Mouse (Mus musculus) midbrain, embryonic 11.5 days (tissue): ENCODE measurements around the gene Vps25. TPM values are rescaled to one million over a fixed set of nuclear protein-coding genes. Genes with fewer than 3 reads are reported as not detected.

Experiments used
- ATAC-seq: fragments of 200-750 bp; cut with Nextera tagmentation; 2 replicates; pipeline ENCODE4 v1.8.0; 2017; ENCODE audit warnings: moderate TSS enrichment, moderate library complexity; ENCODE audit not compliant: low FRiP score
- DNase-seq: peaks from one replicate; pipeline ENCODE4 v3.0.0; 2015; ENCODE audit warnings: low spot score; ENCODE audit errors: missing footprints
- H3K27ac ChIP-seq: fragments of 300-500 bp; sonication (generic); 2 replicates; pipeline ENCODE4 v1.5.1; 2014; ENCODE audit warnings: low read depth, low read length
- H3K27me3 ChIP-seq: fragments of 300-500 bp; sonication (generic); 2 replicates; pipeline ENCODE4 v1.6.1; 2014; ENCODE audit warnings: mild to moderate bottlenecking, low read length, moderate library complexity, mixed read lengths; ENCODE audit not compliant: control insufficient read depth, insufficient read depth
- H3K36me3 ChIP-seq: fragments of 300-500 bp; sonication (generic); 2 replicates; pipeline ENCODE4 v1.6.1; 2014; ENCODE audit warnings: mild to moderate bottlenecking, low read length, moderate library complexity, mixed read lengths; ENCODE audit not compliant: control insufficient read depth, insufficient read depth
- H3K4me1 ChIP-seq: fragments of 300-500 bp; sonication (generic); 2 replicates; pipeline ENCODE4 v1.6.1; 2014; ENCODE audit warnings: low read length; ENCODE audit not compliant: control insufficient read depth, insufficient read depth
- H3K4me2 ChIP-seq: fragments of 300-500 bp; sonication (generic); 2 replicates; pipeline ENCODE4 v1.6.1; 2014; ENCODE audit warnings: mild to moderate bottlenecking, moderate library complexity
- H3K4me3 ChIP-seq: fragments of 300-500 bp; sonication (generic); 2 replicates; pipeline ENCODE4 v1.5.1; 2014; ENCODE audit warnings: low read depth, low read length
- H3K9ac ChIP-seq: fragments of 300-500 bp; sonication (generic); 2 replicates; pipeline ENCODE4 v1.6.1; 2014; ENCODE audit warnings: low read length
- H3K9me3 ChIP-seq: fragments of 300-500 bp; sonication (generic); 2 replicates; pipeline ENCODE4 v1.6.1; 2016; ENCODE audit warnings: low read length; ENCODE audit not compliant: control insufficient read depth
- WGBS: fragments of 180-500 bp; shearing (Covaris S2); extraction: QIAGEN DNeasy Blood & Tissue Kit; methylation state at CpG from one replicate; pipeline ENCODE4 v1.1.7; 2014; 5-methylcytosine and 5-hydroxymethylcytosine counted together
- polyA plus RNA-seq: library from polyadenylated mRNA; unstranded; fragments of >200 nt; fragmentation: Nextera tagmentation; extraction: Ambion mirVana; gene quantifications from 2 replicates; pipeline ENCODE4 v1.2.1, GENCODE M21; 2014

The Vps25 gene
- polyA plus RNA-seq, 1 experiment from 2014 or later: 130 TPM

DNA sequence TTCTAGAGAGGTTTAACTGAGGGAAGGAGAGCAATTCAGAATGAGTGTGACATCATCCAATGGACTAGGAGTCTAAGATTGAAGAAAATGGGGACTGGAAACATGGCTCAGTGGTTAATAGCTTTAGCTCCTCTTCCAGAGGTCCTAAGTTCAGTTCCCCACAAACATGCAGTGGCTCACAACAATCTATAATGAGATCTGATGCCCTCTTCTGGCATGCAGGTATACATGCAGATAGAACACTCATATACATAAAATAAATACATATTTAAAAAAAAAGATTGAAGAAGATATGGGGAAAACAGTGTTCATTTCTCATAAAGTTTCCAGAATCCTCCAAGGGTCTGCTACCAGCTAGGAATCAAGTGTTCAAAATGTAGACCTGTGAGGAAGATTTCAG lies 18.1 kb upstream of the Vps25 start:
- no peak overlapping the region for H3K9ac ChIP-seq
- H3K4me1 ChIP-seq: peaks cover 13% of the 10 kb centered on the region
- no peaks in the 10 kb centered on the region for H3K36me3 ChIP-seq
- no peak overlapping the region for H3K4me2 ChIP-seq
- DNase-seq: no peak
- no peaks in the 10 kb centered on the region for H3K9me3 ChIP-seq
- H3K27ac ChIP-seq: no peak overlapping the region
- H3K4me3 ChIP-seq: no peak overlapping the region
- H3K27me3 ChIP-seq: no peaks in the 10 kb centered on the region
- no peak for ATAC-seq

DNA sequence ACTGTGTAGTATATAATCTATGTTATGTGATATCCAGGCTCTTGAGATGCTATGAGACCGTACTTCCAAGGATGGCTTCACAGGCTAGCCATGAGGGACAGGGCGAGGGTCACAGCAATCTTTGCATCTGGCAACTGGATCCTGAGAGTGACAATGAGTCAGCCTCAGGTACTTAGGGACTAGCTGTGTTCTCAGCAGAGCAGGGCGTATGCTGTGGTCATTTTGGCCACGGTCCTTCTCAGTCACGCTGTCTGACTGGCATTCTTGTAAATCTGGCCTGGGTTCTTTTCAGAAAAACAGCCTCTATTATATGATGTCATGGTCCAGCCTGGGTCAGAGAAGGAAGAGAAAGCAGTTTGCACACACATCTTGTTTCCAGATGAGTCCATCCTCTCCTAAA lies 16.7 kb upstream of the Vps25 start:
- Histone ChIP-seq H3K9me3 (no peaks in the 10 kb centered on the region), H3K27ac (no peak overlapping the region), H3K27me3 (no peaks in the 10 kb centered on the region), H3K36me3 (no peaks in the 10 kb centered on the region), H3K9ac (no peak overlapping the region), H3K4me2 (no peak overlapping the region), H3K4me1 (no peaks in the 10 kb centered on the region; the same call in 1 of the 2 replicates), H3K4me3 (no peak overlapping the region)
- ATAC-seq (no peak), DNase-seq (no peak)
- 98% methylated on average over 5 of the region's 5 CpGs for WGBS

DNA sequence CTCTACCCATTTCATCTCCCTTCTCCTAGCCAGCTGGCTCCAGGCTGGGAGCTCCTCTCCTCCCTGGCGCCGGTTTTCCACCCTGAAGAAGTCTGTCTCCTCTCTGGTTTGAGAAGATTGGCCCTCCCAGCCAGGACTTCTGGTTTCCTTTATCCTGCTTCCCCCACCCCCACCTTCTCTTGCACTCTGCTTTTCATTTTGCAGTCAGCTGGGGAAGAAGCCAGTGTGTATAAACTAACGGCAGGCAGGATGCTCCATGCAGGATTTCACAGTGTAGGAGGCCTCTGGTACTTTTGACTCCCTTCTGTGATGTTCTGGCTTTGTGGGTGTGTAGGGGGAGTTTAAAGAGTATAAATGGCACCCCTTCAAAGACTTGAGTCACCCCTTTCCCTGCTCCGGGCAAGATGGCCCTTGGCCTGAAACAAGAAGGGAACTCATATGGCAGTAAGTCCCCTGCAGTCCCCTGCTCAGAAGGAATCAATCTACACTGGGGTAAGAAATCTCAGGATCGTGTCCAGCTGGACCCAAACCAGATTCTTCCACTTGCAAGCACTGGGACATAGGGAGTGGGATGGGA lies 15.3 kb upstream of the Vps25 start:
- Histone ChIP-seq H3K4me3 (no peak overlapping the region), H3K4me1 (no peaks in the 10 kb centered on the region), H3K27me3 (no peaks in the 10 kb centered on the region), H3K27ac (no peak overlapping the region), H3K9me3 (no peaks in the 10 kb centered on the region), H3K36me3 (no peaks in the 10 kb centered on the region), H3K9ac (no peak overlapping the region), H3K4me2 (no peak overlapping the region)
- ATAC-seq (no peak), DNase-seq (no peak)
- WGBS: 60% methylated on average over 5 of the region's 5 CpGs

DNA sequence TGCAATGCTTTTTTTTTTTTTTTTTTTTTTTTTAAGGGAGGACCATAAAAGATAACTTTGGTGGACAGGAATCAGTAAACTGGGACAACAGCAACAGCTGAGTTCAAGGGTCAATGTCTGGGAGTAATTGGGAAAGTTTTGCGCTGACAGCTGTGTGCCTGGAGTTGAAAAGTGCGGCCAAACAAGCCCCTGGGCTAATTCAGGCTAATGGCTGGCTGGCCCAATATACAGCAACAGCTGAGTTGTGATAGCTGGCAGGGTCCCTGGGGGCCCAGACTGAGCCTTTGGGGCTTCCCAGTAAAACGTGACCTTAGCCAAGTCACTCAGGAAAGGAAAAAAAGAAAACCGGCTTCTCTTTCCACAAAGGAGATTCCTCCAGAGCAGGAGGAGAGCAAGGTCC lies 8.4 kb upstream of the Vps25 start:
- peaks cover 16% of the 10 kb centered on the region for H3K4me1 ChIP-seq
- WGBS: 39% methylated on average over 4 of the region's 4 CpGs
- no peak for ATAC-seq
- DNase-seq: no peak
- H3K27me3 ChIP-seq: peaks cover 11% of the 10 kb centered on the region
- H3K27ac ChIP-seq: no peak overlapping the region
- H3K4me3 ChIP-seq: no peak overlapping the region
- H3K36me3 ChIP-seq: no peaks in the 10 kb centered on the region
- no peak overlapping the region for H3K4me2 ChIP-seq
- no peaks in the 10 kb centered on the region for H3K9me3 ChIP-seq
- H3K9ac ChIP-seq: no peak overlapping the region

DNA sequence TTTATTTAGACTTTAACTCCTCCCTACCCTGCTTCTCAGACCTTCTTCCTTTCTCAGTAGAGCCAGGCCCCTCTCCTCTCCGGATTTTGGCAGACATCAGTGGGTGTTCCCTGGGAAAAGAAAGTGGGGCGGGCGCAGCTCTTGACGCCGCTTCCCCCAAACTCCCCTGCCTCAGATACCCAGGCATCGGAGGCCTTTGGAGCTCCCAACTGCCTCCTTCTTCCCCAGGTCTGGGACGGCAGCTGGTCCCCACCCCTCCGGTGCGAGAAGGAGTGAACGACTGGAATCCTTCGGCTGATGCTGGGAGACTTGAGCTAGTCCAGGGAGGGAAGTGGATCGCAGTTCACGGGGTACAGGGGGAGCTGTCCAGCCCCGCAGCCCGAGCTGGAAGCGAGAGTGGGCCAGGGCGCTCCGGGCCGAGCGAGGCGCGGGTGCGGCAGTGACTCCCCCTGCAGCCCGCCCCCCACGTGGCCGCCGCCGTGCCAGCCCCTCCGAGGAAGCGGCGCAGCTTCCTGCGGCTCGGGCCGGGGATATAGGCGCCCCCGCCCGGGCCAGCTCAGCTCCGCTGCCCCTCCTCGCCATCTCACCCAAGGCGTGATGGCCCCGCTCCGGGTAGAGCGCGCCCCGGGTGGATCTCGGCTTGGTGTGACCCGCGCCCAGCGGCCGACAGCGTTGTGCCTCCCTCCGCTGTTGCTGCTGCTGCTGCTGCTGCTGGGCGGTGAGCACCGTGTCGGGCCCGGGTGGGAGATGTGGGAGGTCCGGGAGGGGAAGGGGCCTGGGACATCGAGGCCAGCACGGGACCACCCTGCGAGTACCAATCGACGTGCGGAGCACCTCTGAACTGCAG lies 7.4 kb upstream of the Vps25 start, which contains the start of gene Ramp2:
Gene Ramp2 (plus strand): TSS at position 174 of the 847 bp plus-strand sequence.
- Histone ChIP-seq H3K4me3 (peak within 1 kb of the TSS; percentile 57), H3K4me1 (peaks cover 16% of the 10 kb centered on the region), H3K36me3 (no peaks in the 10 kb centered on the region), H3K4me2 (peak within 1 kb of the TSS; percentile 97), H3K9ac (peak within 1 kb of the TSS; percentile 80), H3K27me3 (peaks cover 11% of the 10 kb centered on the region), H3K9me3 (no peaks in the 10 kb centered on the region), H3K27ac (no peak within 1 kb of the TSS)
- under 1% methylated on average over 51 of the region's 63 CpGs for WGBS
- ATAC-seq (peak; percentile 82), DNase-seq (peak; percentile 96)

DNA sequence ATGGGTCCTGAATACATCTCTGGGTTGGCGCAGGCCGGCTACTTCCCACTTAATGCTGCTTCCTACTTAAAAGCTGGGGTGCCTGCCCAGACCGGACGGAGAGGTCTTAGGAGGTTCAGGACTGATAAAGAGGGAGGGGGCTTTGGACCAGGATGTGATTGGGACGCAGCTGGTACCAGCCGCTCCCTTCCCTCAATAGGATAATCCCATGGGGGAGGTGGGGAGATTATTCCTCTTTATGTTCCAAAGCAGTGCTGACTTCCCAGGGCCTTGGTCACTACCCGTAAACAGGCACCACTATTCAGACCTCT lies 6.8 kb upstream of the Vps25 start:
- no peaks in the 10 kb centered on the region for H3K36me3 ChIP-seq
- H3K27ac ChIP-seq: no peak overlapping the region
- 2% methylated on average over 7 of the region's 7 CpGs for WGBS
- ATAC-seq: no peak; the same call in none of the 2 replicates
- peak overlapping the region; percentile 57 for H3K4me3 ChIP-seq
- peaks cover 16% of the 10 kb centered on the region for H3K4me1 ChIP-seq
- no peaks in the 10 kb centered on the region for H3K9me3 ChIP-seq
- DNase-seq: no peak
- peaks cover 11% of the 10 kb centered on the region for H3K27me3 ChIP-seq
- peak overlapping the region; percentile 97 for H3K4me2 ChIP-seq
- H3K9ac ChIP-seq: peak overlapping the region; percentile 80

DNA sequence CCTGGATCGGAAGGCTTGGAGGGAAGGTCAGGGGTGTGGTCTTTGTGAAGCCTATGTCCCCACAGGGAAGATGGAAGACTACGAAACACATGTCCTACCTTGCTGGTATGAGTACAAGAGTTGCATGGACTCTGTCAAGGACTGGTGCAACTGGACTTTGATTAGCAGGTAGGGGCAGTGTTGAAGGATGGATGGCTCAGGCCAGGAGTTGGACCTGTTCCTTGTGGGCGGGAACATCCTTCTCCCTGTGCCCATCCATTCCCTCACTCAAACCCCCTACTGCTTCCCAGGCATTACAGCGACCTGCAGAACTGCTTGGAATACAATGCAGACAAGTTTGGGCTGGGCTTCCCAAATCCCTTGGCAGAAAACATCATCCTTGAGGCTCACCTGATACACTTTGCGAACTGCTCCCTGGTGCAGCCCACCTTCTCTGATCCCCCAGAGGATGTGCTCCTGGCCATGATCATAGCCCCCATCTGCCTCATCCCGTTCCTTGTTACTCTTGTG lies 5.9 kb upstream of the Vps25 start:
- Histone ChIP-seq H3K9ac (no peak overlapping the region), H3K27ac (no peak overlapping the region), H3K9me3 (no peaks in the 10 kb centered on the region), H3K36me3 (no peaks in the 10 kb centered on the region), H3K4me2 (no peak overlapping the region; the same call in 1 of the 2 replicates), H3K4me3 (no peak overlapping the region), H3K4me1 (peaks cover 17% of the 10 kb centered on the region), H3K27me3 (peaks cover 11% of the 10 kb centered on the region)
- peak; percentile 82 for DNase-seq
- WGBS: 90% methylated on average over 6 of the region's 6 CpGs
- no peak for ATAC-seq

DNA sequence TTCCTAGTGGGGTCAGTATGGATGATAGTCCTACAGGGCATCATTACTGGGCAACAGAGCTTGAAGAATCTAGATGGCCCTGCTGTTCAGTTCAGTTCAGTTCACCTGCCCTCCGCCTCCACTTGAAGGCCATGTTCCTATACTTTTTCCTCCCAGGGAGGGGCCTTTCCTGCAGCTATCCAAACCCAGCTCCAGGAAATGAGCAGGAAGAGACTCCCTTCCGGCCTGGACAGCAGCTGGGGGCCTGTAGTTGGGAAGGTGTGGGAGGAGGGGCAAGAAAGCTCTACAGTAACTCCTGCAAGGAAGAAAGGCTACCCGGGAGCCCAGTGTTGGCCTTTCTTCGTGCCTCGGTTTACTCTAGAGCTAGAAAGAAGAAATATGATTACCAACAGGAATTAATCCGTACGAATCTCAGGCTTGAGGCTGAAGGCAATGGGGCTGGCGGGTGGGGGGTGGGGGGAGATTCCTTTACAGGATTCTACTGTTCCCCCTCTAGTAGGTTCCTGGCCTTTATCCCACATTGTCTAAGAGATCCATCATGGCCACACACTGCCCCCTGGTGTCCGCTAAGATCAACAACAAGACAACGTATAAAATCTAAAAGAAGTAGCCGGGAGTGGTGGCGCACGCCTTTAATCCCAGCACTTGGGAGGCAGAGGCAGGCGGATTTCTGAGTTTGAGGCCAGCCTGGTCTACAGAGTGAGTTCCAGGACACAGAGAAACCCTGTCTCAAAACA lies 5.1 kb upstream of the Vps25 start:
- Histone ChIP-seq H3K27ac (no peak overlapping the region), H3K9ac (no peak overlapping the region), H3K9me3 (no peaks in the 10 kb centered on the region), H3K4me2 (no peak overlapping the region), H3K4me3 (no peak overlapping the region), H3K27me3 (peaks cover 11% of the 10 kb centered on the region), H3K36me3 (no peaks in the 10 kb centered on the region), H3K4me1 (peaks cover 22% of the 10 kb centered on the region)
- WGBS: 37% methylated on average over 14 of the region's 14 CpGs
- peak; percentile 90 for DNase-seq
- no peak for ATAC-seq

DNA sequence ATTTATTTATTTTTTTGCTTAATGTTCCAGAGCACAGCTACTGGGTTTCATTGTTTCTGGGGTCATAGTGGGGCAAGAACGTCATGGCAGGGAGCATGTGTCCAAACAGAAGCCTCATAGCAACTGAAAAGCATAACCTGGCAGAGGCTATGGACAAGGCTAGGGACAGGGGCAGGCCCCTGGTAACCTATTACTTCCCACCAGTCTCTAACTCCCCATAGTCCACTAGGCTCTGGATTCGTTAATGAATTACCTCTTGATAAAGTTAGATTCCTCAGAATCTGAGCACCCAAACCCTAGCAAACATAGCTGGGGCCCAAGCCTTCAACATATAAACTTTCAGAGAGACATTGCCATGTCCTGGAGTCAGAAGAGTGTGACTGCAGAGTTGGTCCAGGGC lies 2.5 kb upstream of the Vps25 start:
- no peaks in the 10 kb centered on the region for H3K36me3 ChIP-seq
- H3K9ac ChIP-seq: no peak overlapping the region
- H3K27me3 ChIP-seq: peaks cover 5% of the 10 kb centered on the region
- H3K4me3 ChIP-seq: no peak overlapping the region
- ATAC-seq (no peak), DNase-seq (no peak)
- peaks cover 21% of the 10 kb centered on the region for H3K4me1 ChIP-seq
- no peak overlapping the region for H3K4me2 ChIP-seq
- WGBS: 74% methylated on average over 2 of the region's 2 CpGs
- H3K9me3 ChIP-seq: no peaks in the 10 kb centered on the region
- no peak overlapping the region for H3K27ac ChIP-seq
